Mouse (Mus musculus) hindbrain, embryonic 16.5 days (tissue): ENCODE measurements around the gene Slc10a3. TPM values are rescaled to one million over a fixed set of nuclear protein-coding genes. Genes with fewer than 3 reads are reported as not detected.

ENCODE experiments used
- ATAC-seq: fragments of 200-750 bp; cut with Nextera tagmentation; 2 replicates; pipeline ENCODE4 v1.8.0; 2017; ENCODE audit warnings: moderate TSS enrichment, moderate library complexity
- H3K27ac ChIP-seq: fragments of 300-500 bp; sonication (generic); 2 replicates; pipeline ENCODE4 v1.5.1; 2014; ENCODE audit warnings: low read depth, mild to moderate bottlenecking, control low read depth, low read length, moderate library complexity
- H3K27me3 ChIP-seq: fragments of 300-500 bp; sonication (generic); replicated peaks from 2 replicates; pipeline ENCODE4 v1.6.1; 2014; ENCODE audit warnings: low read length; ENCODE audit not compliant: control insufficient read depth, insufficient read depth
- H3K36me3 ChIP-seq: fragments of 300-500 bp; sonication (generic); 2 replicates; pipeline ENCODE4 v1.6.1; 2014; ENCODE audit warnings: mild to moderate bottlenecking, low read length, moderate library complexity, mixed read lengths; ENCODE audit not compliant: control insufficient read depth, insufficient read depth
- H3K4me1 ChIP-seq: fragments of 300-500 bp; sonication (generic); 2 replicates; pipeline ENCODE4 v1.6.1; 2014; ENCODE audit warnings: low read depth, low read length; ENCODE audit not compliant: control insufficient read depth, insufficient read depth
- H3K4me2 ChIP-seq: fragments of 300-500 bp; sonication (generic); 2 replicates; pipeline ENCODE4 v1.6.1; 2014; ENCODE audit warnings: mild to moderate bottlenecking, low read length, control low read depth, moderate library complexity
- H3K4me3 ChIP-seq: fragments of 300-500 bp; sonication (generic); 2 replicates; pipeline ENCODE4 v1.5.1; 2014; ENCODE audit warnings: mild to moderate bottlenecking, low read length, control low read depth, moderate library complexity
- H3K9ac ChIP-seq: fragments of 300-500 bp; sonication (generic); 2 replicates; pipeline ENCODE4 v1.6.1; 2014; ENCODE audit warnings: low read depth, mild to moderate bottlenecking, control low read depth, low read length, moderate library complexity
- H3K9me3 ChIP-seq: fragments of 300-500 bp; sonication (generic); 2 replicates; pipeline ENCODE4 v1.6.1; 2014; ENCODE audit warnings: mild to moderate bottlenecking, low read length, moderate library complexity; ENCODE audit not compliant: control insufficient read depth
- WGBS: fragments of 180-500 bp; shearing (Covaris S2); extraction: QIAGEN DNeasy Blood & Tissue Kit; methylation state at CpG from one replicate; pipeline ENCODE4 v1.1.7; 2014; 5-methylcytosine and 5-hydroxymethylcytosine counted together
- polyA plus RNA-seq: library from polyadenylated mRNA; unstranded; fragments of >200 nt; fragmentation: Nextera tagmentation; extraction: Ambion mirVana; gene quantifications from 2 replicates; pipeline ENCODE4 v1.2.1, GENCODE M21; 2015

Slc10a3 gene
- polyA plus RNA-seq, result 7.5 and 8.2 TPM in 2 replicates

DNA sequence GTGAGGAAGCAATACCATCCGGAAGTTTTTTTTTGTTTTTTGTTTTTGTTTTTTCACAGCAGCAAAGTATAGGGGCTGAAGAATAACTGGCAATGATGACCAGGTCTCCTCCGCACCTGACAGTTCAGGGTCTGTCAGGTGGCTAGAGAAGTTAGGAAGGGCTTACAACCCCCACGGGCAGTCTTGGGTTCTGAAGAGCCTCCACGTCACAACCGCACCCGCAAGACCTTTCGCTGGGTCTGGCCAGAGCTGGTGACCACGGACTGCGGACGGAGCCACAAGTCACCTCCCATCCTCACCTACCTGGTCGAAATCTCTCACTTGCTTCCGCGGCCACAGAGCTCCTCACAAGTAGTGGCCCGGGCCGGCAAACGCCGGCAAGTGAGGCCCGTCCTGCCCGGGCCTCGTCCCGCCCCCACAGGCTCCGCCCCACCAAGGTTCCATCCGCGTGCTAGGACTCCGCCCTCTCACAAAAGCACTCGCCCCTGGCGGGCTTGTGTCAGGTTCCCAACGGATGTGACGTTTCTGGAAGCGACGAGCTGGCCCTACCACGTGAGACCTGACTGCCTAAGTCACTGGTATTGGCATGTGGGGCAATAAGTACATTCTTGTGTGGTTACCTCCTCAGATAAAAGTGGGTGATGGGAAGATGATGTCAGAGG lies at the start of gene Slc10a3, which contains the start of gene Ubl4a:
TSS of gene Slc10a3 (minus strand) at position 462 of the 662 bp plus-strand sequence.
TSS of gene Ubl4a (minus strand) at position 331 of the 662 bp plus-strand sequence.
- Histone ChIP-seq H3K9me3 (no peaks in the 10 kb centered on the region), H3K4me2 (peak within 1 kb of the TSS; percentile 59), H3K9ac (peak within 1 kb of the TSS; percentile 58), H3K4me3 (peak within 1 kb of the TSS; percentile 46), H3K4me1 (no peaks in the 10 kb centered on the region; the same call in none of the 2 replicates), H3K27ac (0 out of 2 replicates have a peak within 1 kb of the TSS, but pooled peaks have one; percentile 5), H3K36me3 (peaks cover 2% of the 10 kb centered on the region; the same call in 1 of the 2 replicates), H3K27me3 (no peaks in the 10 kb centered on the region)
- peak; percentile 92 for ATAC-seq
- 21% methylated on average over 30 of the region's 32 CpGs for WGBS

DNA sequence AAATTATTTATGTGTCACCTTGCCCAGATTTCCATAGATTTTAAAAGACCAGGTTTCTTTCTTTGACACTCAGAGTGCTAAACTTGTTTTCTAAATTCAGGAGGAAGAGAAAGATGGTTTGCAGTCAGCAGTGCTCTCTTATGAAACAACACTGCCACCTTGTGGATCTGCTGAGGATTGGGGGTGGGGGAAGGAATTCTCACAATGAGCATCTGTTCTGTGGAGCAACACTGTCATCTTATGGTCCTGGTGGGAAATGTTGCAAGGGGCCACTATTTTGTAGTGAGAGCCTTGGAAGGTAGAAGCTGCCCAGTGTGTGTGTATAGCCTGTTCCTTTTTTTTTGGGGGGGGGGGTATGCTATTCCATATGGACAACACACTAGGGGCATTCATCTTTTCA lies 40.2 kb upstream of the Slc10a3 start:
- Histone ChIP-seq H3K9ac (no peak overlapping the region), H3K4me2 (no peak overlapping the region), H3K27me3 (no peaks in the 10 kb centered on the region), H3K4me1 (no peaks in the 10 kb centered on the region), H3K27ac (no peak overlapping the region), H3K36me3 (no peaks in the 10 kb centered on the region), H3K4me3 (no peak overlapping the region), H3K9me3 (no peaks in the 10 kb centered on the region)
- ATAC-seq, result peak; percentile 83

DNA sequence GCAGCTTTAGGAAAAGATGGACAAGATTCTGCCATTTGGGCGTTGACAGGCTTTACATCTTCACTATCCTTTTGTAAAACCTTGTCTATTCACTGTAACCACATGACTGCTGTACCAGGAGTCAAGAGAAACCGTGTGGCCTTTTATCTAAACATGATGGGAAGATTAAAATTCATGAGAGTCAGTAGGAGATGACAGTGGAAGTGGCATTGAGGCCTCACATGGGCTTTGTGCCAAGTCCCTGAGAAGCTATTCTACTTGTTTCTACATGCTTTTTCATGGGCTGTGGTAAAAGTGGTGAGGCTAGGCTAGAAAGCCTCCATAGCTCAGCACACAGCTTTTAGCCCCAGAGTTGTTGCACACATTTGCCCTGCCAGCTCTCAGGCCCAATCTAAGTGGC lies 35.2 kb upstream of the Slc10a3 start:
- H3K27ac ChIP-seq, result no peak overlapping the region
- H3K4me3 ChIP-seq, result no peak overlapping the region
- H3K4me1 ChIP-seq, result no peaks in the 10 kb centered on the region
- no peaks in the 10 kb centered on the region for H3K27me3 ChIP-seq
- ATAC-seq, result no peak
- H3K4me2 ChIP-seq, result no peak overlapping the region
- no peaks in the 10 kb centered on the region for H3K9me3 ChIP-seq
- 20% methylated on average over 2 of the region's 2 CpGs for WGBS
- no peak overlapping the region for H3K9ac ChIP-seq
- no peaks in the 10 kb centered on the region for H3K36me3 ChIP-seq

DNA sequence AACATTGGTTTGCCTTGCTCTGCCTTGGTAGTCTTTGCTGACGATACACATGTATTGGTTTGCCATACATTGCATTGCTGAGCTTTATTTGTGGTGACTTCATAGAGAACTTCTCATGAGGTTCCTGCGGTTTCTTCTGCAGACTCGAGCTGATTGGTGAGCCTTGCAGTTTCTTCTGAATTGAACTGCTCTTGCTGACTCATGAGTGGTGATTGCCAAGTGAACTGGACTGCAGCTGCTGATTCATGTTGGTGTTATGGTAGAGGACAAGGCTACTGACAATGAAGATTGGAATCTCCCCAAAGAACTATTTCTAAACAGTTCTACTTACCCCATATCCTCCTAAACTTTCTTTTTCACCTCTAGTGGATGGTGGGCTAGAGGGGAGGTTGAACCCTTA lies 27.0 kb upstream of the Slc10a3 start:
- no peak overlapping the region for H3K4me3 ChIP-seq
- no peak overlapping the region for H3K9ac ChIP-seq
- no peaks in the 10 kb centered on the region for H3K4me1 ChIP-seq
- H3K27me3 ChIP-seq, result no peaks in the 10 kb centered on the region
- WGBS, result 86% methylated on average over 3 of the region's 3 CpGs
- H3K27ac ChIP-seq, result no peak overlapping the region
- H3K9me3 ChIP-seq, result no peaks in the 10 kb centered on the region
- ATAC-seq, result no peak
- H3K36me3 ChIP-seq, result no peaks in the 10 kb centered on the region
- no peak overlapping the region for H3K4me2 ChIP-seq

DNA sequence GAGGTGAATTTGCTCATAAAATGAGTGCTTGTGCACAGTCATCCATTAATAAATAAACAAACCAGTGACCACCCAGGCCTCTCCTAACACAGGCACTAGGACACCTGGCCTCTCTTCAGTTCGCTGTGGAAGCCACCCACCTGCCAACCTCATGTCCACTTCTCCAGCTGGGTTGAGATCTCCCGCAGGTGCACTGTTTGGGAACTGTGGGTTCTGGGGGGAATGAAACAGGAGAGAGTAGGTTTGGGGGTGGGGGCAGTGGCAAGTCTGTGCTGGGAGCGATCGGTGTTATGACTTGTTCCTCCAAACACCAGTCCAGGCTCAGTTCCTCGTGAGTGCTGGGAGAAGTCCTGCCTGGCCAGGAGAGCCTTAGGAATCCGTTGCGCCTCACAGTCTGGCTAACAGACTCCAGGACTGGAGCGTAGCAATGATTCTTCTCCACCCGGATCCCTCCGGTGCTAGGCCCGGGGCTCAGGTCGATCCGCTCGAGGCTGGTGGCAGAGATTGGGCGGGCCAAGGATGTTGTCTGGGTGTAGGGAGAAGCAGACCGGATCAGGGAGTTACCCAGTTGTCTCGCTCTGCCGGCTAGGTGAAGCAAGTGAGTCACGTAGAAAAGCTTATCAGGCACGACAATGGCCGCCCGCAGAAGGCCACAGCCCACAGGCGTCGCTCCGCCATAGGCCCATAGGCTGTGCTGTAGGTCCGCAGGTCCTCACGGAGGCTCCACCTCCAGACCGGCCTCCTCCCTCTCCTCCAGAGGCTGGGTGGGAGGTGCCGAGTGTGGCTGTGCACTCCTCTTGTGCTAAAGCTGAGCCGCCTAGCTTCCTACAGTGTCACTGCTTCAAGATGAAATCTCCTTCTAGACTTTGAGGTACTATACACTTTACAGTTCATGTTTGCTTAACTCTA lies 19.6 kb upstream of the Slc10a3 start, which contains the start of the genes Fam3a and Ikbkg:
TSS of gene Fam3a (minus strand) at position 738 of the 909 bp plus-strand sequence.
TSS of gene Ikbkg (plus strand) at position 756 of the 909 bp plus-strand sequence.
- WGBS, result 16% methylated on average over 30 of the region's 30 CpGs
- Histone ChIP-seq H3K27ac (peak within 1 kb of the TSS; percentile 83), H3K4me2 (peak within 1 kb of the TSS; percentile 65), H3K27me3 (no peaks in the 10 kb centered on the region), H3K4me3 (peak within 1 kb of the TSS; percentile 55), H3K9ac (peak within 1 kb of the TSS; percentile 72), H3K9me3 (no peaks in the 10 kb centered on the region), H3K36me3 (no peaks in the 10 kb centered on the region), H3K4me1 (peaks cover 3% of the 10 kb centered on the region; the same call in 1 of the 2 replicates)
- ATAC-seq, result peak; percentile 100

DNA sequence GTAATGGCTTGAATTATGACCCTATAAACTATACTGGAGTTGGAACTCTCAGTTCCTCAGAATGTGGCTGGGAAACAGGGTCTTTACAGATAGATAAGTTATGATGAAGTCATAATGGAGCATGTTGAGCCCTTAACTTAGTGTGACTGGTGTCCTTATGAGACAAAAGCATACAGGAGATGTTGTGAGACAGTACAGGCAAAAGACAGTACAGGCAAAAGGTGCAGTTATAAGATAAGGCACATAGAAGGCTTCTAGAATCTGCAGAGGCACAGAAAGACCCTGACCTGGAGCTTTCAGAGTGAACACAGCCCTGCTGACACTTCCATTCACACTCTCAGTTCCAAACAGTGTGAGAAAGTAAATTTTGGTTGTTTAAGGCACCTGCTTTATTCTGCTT lies 15.0 kb upstream of the Slc10a3 start:
- Histone ChIP-seq H3K9ac (no peak overlapping the region), H3K36me3 (no peaks in the 10 kb centered on the region; the same call in 1 of the 2 replicates), H3K27ac (no peak overlapping the region), H3K27me3 (no peaks in the 10 kb centered on the region), H3K4me2 (no peak overlapping the region), H3K4me3 (no peak overlapping the region), H3K4me1 (peaks cover 3% of the 10 kb centered on the region; the same call in 1 of the 2 replicates), H3K9me3 (no peaks in the 10 kb centered on the region)
- no peak for ATAC-seq

DNA sequence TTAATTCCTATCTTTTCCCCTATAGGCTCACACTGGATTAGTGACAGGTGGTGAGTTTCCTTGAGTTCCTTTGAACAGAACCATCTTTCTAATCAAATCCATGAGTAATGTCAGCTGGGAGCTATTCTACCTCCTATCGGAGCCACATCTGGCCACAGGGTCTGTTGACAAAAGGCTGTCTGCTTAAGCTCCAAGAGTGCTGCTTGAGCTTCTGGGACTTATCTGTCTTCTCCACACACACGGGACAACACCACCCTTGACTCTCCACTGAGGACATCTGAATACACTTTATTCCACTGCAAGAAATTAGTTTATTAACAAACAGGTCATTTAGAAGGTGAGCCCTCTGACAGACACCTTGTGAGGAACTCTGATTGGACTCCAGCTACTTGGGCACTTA lies 11.3 kb upstream of the Slc10a3 start:
- ATAC-seq, result no peak
- Histone ChIP-seq H3K27ac (no peak overlapping the region), H3K4me1 (no peaks in the 10 kb centered on the region), H3K9ac (no peak overlapping the region), H3K36me3 (no peaks in the 10 kb centered on the region; the same call in 1 of the 2 replicates), H3K4me2 (no peak overlapping the region), H3K27me3 (no peaks in the 10 kb centered on the region), H3K9me3 (no peaks in the 10 kb centered on the region), H3K4me3 (no peak overlapping the region)
- 86% methylated on average over 2 of the region's 2 CpGs for WGBS

DNA sequence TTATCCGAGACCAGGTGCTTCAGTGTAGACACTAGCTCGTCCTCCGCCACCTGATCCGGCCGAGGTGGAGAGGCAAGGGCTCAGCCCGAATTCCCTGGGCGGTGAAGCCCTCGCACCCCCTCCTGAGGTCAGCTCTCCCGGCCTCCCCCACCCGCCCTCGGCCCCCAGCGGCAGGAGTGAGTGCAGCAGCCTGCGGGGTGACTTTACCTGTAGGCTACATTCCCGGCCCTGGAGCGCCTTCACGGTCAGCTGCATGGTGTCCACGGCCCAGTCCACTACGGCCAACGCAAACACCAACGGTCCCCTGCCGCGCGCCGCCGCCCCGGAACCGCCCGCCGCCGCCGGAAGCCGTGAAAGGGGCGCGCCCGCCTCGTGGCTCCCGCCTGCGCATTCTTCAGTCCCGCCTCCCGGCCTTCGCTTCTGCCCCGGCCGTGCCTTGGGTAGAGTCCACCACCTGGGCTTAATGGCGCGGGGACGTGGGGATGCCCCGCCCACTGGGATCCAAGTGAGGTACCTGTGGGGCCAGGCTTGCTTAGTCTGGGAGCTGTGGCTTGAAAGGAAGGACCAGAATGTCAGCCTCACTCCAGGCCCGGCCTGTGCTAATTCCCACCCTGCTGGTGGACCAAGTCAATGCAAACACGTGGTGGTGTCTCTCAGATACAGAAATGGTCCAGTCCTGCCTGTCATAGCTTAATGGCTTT lies 4.8 kb downstream of the Slc10a3 start:
- Histone ChIP-seq H3K9ac (peak overlapping the region; percentile 81), H3K9me3 (no peaks in the 10 kb centered on the region), H3K36me3 (peaks cover 2% of the 10 kb centered on the region; the same call in 1 of the 2 replicates), H3K4me3 (peak overlapping the region; percentile 61), H3K4me2 (peak overlapping the region; percentile 70), H3K4me1 (peaks cover 8% of the 10 kb centered on the region), H3K27ac (peak overlapping the region; percentile 80), H3K27me3 (no peaks in the 10 kb centered on the region)
- WGBS, result 20% methylated on average over 44 of the region's 49 CpGs
- peak; percentile 80 for ATAC-seq
